Mouse (Mus musculus) limb, embryonic 12.5 days (tissue): ENCODE results near the gene Cav2. TPM values are rescaled to one million over a fixed set of nuclear protein-coding genes. Genes with fewer than 3 reads are reported as not detected.

Experiments used
- ATAC-seq: fragments of 200-750 bp; cut with Nextera tagmentation; 2 replicates; pipeline ENCODE4 v1.8.0; 2017; ENCODE audit warnings: low read depth, moderate TSS enrichment; ENCODE audit not compliant: insufficient number of reproducible peaks, insufficient read depth, low FRiP score, low TSS enrichment
- H3K27ac ChIP-seq: fragments of 300-500 bp; sonication (generic); 2 replicates; pipeline ENCODE4 v1.5.1; 2016; ENCODE audit warnings: mild to moderate bottlenecking, moderate library complexity
- H3K27me3 ChIP-seq: fragments of 300-500 bp; sonication (generic); 2 replicates; pipeline ENCODE4 v1.6.1; 2016; ENCODE audit warnings: mild to moderate bottlenecking, moderate library complexity
- H3K36me3 ChIP-seq: fragments of 300-500 bp; sonication (generic); 2 replicates; pipeline ENCODE4 v1.6.1; 2016; ENCODE audit warnings: mild to moderate bottlenecking, moderate library complexity
- H3K4me1 ChIP-seq: fragments of 300-500 bp; sonication (generic); replicated peaks from 2 replicates; pipeline ENCODE4 v1.6.1; 2016
- H3K4me2 ChIP-seq: fragments of 300-500 bp; sonication (generic); 2 replicates; pipeline ENCODE4 v1.6.1; 2016; ENCODE audit warnings: mild to moderate bottlenecking, moderate library complexity
- H3K4me3 ChIP-seq: fragments of 300-500 bp; sonication (generic); replicated peaks from 2 replicates; pipeline ENCODE4 v1.5.1; 2016; ENCODE audit warnings: mild to moderate bottlenecking
- H3K9ac ChIP-seq: fragments of 300-500 bp; sonication (generic); replicated peaks from 2 replicates; pipeline ENCODE4 v1.6.1; 2016; ENCODE audit warnings: mild to moderate bottlenecking, moderate library complexity
- H3K9me3 ChIP-seq: fragments of 300-500 bp; sonication (generic); 2 replicates; pipeline ENCODE4 v1.6.1; 2016; ENCODE audit warnings: mild to moderate bottlenecking, moderate library complexity
- WGBS: fragments of 180-500 bp; shearing (Covaris S2); methylation state at CpG from one replicate; pipeline ENCODE4 v1.1.7; 2016; 5-methylcytosine and 5-hydroxymethylcytosine counted together
- polyA plus RNA-seq: library from polyadenylated mRNA; unstranded; fragments of >200 nt; fragmentation: Nextera tagmentation; extraction: Ambion mirVana; gene quantifications from 2 replicates; pipeline ENCODE4 v1.2.1, GENCODE M21; 2016

Gene Cav2
- polyA plus RNA-seq, 1 experiment from 2014 or later = 7.7 TPM

DNA sequence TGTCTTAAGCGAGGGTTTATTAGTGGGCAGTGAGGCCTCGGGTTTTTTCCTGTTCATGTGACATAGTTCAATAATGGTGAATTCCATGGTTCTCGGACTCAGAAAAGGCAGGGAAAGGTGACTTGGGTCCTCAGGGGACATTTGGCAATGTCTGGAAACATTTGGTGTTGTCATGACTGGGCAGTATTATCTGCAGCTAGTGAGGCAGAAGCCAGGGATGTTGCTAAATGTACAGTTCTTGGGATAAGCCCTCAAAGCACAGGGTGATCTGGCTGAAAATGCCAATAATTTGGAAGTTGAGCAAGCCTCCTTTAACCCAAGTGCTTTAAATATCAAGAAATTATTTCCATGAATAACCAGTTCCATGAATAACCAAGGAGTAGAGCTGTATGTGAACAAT lies 2.6 kb upstream of the Cav2 start:
- Histone ChIP-seq H3K4me2 (no peak overlapping the region), H3K9me3 (no peaks in the 10 kb centered on the region), H3K27ac (no peak overlapping the region), H3K36me3 (no peaks in the 10 kb centered on the region), H3K27me3 (peaks cover 15% of the 10 kb centered on the region), H3K4me3 (no peak overlapping the region), H3K9ac (no peak overlapping the region), H3K4me1 (peaks cover 10% of the 10 kb centered on the region; the same call in 1 of the 2 replicates)
- no peak for ATAC-seq
- WGBS = 85% methylated on average over 3 of the region's 3 CpGs

DNA sequence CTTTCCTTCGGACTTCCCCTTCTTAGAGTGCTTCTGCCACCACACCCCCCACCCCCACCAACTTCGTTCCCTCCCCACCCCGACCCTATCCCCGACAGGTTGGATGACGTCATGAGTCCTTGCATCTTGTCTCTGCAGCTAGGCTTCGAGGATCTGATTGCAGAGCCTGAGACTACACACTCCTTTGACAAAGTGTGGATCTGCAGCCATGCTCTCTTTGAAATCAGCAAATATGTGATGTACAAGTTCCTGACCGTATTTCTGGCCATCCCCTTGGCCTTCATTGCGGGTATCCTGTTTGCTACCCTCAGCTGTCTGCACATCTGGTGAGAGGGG lies 740 bp downstream of the Cav2 start:
- ATAC-seq = no peak
- no peak overlapping the region for H3K9ac ChIP-seq
- H3K4me1 ChIP-seq = peaks cover 10% of the 10 kb centered on the region; the same call in 1 of the 2 replicates
- peak overlapping the region; percentile 94 for H3K4me2 ChIP-seq
- WGBS = 29% methylated on average over 8 of the region's 8 CpGs
- H3K4me3 ChIP-seq = peak overlapping the region; percentile 58
- no peak overlapping the region for H3K27ac ChIP-seq
- H3K27me3 ChIP-seq = peaks cover 15% of the 10 kb centered on the region
- H3K9me3 ChIP-seq = no peaks in the 10 kb centered on the region
- no peaks in the 10 kb centered on the region for H3K36me3 ChIP-seq

GRCm38 (mm10) chr6:17282159-17282558 lies 1.2 kb downstream of the Cav2 start:
- 44% methylated on average over 5 of the region's 5 CpGs for WGBS
- Histone ChIP-seq H3K36me3 (no peaks in the 10 kb centered on the region), H3K4me2 (0 out of 2 replicates have a peak overlapping the region, but pooled peaks have one; percentile 94), H3K9ac (no peak overlapping the region), H3K27ac (no peak overlapping the region), H3K4me3 (no peak overlapping the region), H3K9me3 (no peaks in the 10 kb centered on the region), H3K4me1 (peaks cover 10% of the 10 kb centered on the region; the same call in 1 of the 2 replicates), H3K27me3 (peaks cover 15% of the 10 kb centered on the region)
- ATAC-seq = no peak

GRCm38 (mm10) chr6:17283834-17284233 lies 2.8 kb downstream of the Cav2 start:
- 87% methylated on average over 3 of the region's 3 CpGs for WGBS
- no peak overlapping the region for H3K4me3 ChIP-seq
- peaks cover 15% of the 10 kb centered on the region for H3K27me3 ChIP-seq
- no peak for ATAC-seq
- no peak overlapping the region for H3K9ac ChIP-seq
- no peaks in the 10 kb centered on the region for H3K36me3 ChIP-seq
- H3K4me1 ChIP-seq = peaks cover 10% of the 10 kb centered on the region; the same call in 1 of the 2 replicates
- H3K9me3 ChIP-seq = no peaks in the 10 kb centered on the region
- no peak overlapping the region for H3K4me2 ChIP-seq
- H3K27ac ChIP-seq = no peak overlapping the region

DNA sequence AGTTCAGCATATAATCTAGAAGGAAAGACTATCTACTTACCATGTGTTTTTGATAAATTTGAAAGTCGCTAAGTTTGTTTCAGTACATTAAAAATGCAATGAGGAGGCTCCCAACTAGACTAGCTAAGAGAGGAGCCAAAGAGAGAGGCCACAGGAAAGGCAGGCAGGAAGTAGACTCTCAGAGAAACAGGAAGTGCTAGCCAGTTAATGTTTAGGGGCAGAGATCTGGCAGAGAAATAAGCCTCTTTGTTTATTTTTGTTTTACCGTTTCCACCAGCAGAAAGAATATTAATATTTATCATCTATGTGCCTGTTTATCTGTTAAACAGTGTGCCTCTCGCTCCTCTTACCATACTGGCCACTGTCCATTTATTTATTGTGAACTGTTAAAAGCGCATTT lies 5.4 kb downstream of the Cav2 start:
- Histone ChIP-seq H3K9me3 (no peaks in the 10 kb centered on the region), H3K36me3 (no peaks in the 10 kb centered on the region), H3K4me1 (peaks cover 5% of the 10 kb centered on the region; the same call in 1 of the 2 replicates), H3K9ac (no peak overlapping the region), H3K27me3 (no peaks in the 10 kb centered on the region; the same call in 1 of the 2 replicates), H3K4me2 (no peak overlapping the region), H3K27ac (no peak overlapping the region), H3K4me3 (no peak overlapping the region)
- WGBS = 76% methylated on average over 4 of the region's 4 CpGs
- no peak for ATAC-seq

GRCm38 (mm10) chr6:17295116-17295515 lies 14.1 kb downstream of the Cav2 start:
- no peak for ATAC-seq
- H3K4me1 ChIP-seq = no peaks in the 10 kb centered on the region
- WGBS = 73% methylated on average over 5 of the region's 5 CpGs
- H3K36me3 ChIP-seq = no peaks in the 10 kb centered on the region
- H3K27me3 ChIP-seq = no peaks in the 10 kb centered on the region
- no peak overlapping the region for H3K27ac ChIP-seq
- no peak overlapping the region for H3K4me3 ChIP-seq
- H3K9me3 ChIP-seq = no peaks in the 10 kb centered on the region
- H3K4me2 ChIP-seq = no peak overlapping the region
- no peak overlapping the region for H3K9ac ChIP-seq

- peak; percentile 81 for ATAC-seq
- peak within 1 kb of the TSS; percentile 47 for H3K4me3 ChIP-seq
- H3K9ac ChIP-seq = peak within 1 kb of the TSS; percentile 52
- 2% methylated on average over 26 of the region's 26 CpGs for WGBS
- peaks cover 19% of the 10 kb centered on the region for H3K4me1 ChIP-seq
- H3K36me3 ChIP-seq = no peaks in the 10 kb centered on the region
- H3K4me2 ChIP-seq = peak within 1 kb of the TSS; percentile 93
- H3K9me3 ChIP-seq = no peaks in the 10 kb centered on the region
- H3K27ac ChIP-seq = no peak within 1 kb of the TSS
- H3K27me3 ChIP-seq = peaks cover 41% of the 10 kb centered on the region
Observed at GRCm38 (mm10) chr6:17305954-17306601, 25.1 kb downstream of the Cav2 start, which contains the start of gene Cav1. Gene Cav1 (plus strand): TSS chr6:17306335.

GRCm38 (mm10) chr6:17306602-17307325 lies 25.8 kb downstream of the Cav2 start:
- Histone ChIP-seq H3K9ac (peak overlapping the region; percentile 52), H3K4me1 (peaks cover 19% of the 10 kb centered on the region), H3K4me3 (peak overlapping the region; percentile 47), H3K9me3 (no peaks in the 10 kb centered on the region), H3K36me3 (no peaks in the 10 kb centered on the region), H3K27me3 (peaks cover 41% of the 10 kb centered on the region), H3K4me2 (peak overlapping the region; percentile 93), H3K27ac (no peak overlapping the region)
- 0 out of 2 replicates have a peak, but pooled peaks have one; percentile 4 for ATAC-seq
- WGBS = under 1% methylated on average over 18 of the region's 19 CpGs

GRCm38 (mm10) chr6:17307461-17308115 lies 26.6 kb downstream of the Cav2 start:
- H3K9ac ChIP-seq = peak overlapping the region; percentile 34; the same call in 1 of the 2 replicates
- H3K9me3 ChIP-seq = no peaks in the 10 kb centered on the region
- ATAC-seq = peak; percentile 78
- WGBS = 1% methylated on average over 31 of the region's 31 CpGs
- no peaks in the 10 kb centered on the region for H3K36me3 ChIP-seq
- no peak overlapping the region for H3K27ac ChIP-seq
- H3K4me2 ChIP-seq = peak overlapping the region; percentile 93
- H3K4me1 ChIP-seq = peaks cover 19% of the 10 kb centered on the region
- peak overlapping the region; percentile 47 for H3K4me3 ChIP-seq
- H3K27me3 ChIP-seq = peaks cover 41% of the 10 kb centered on the region

- Histone ChIP-seq H3K9me3 (no peaks in the 10 kb centered on the region), H3K4me3 (no peak overlapping the region), H3K27me3 (peaks cover 41% of the 10 kb centered on the region), H3K4me2 (no peak overlapping the region), H3K4me1 (peaks cover 19% of the 10 kb centered on the region), H3K9ac (no peak overlapping the region), H3K27ac (no peak overlapping the region), H3K36me3 (no peaks in the 10 kb centered on the region)
- 54% methylated on average over 2 of the region's 2 CpGs for WGBS
- ATAC-seq = no peak
Observed at GRCm38 (mm10) chr6:17308661-17309060, 27.7 kb downstream of the Cav2 start.

GRCm38 (mm10) chr6:17309260-17309659 lies 28.3 kb downstream of the Cav2 start:
- H3K9me3 ChIP-seq = no peaks in the 10 kb centered on the region
- no peak overlapping the region for H3K4me2 ChIP-seq
- H3K4me3 ChIP-seq = no peak overlapping the region
- ATAC-seq = no peak
- 69% methylated on average over 2 of the region's 2 CpGs for WGBS
- H3K4me1 ChIP-seq = peaks cover 19% of the 10 kb centered on the region
- H3K36me3 ChIP-seq = no peaks in the 10 kb centered on the region
- no peak overlapping the region for H3K27ac ChIP-seq
- peaks cover 41% of the 10 kb centered on the region for H3K27me3 ChIP-seq
- H3K9ac ChIP-seq = no peak overlapping the region
